Mouse (Mus musculus): ENCODE results near the gene Bcl6.

DNA sequence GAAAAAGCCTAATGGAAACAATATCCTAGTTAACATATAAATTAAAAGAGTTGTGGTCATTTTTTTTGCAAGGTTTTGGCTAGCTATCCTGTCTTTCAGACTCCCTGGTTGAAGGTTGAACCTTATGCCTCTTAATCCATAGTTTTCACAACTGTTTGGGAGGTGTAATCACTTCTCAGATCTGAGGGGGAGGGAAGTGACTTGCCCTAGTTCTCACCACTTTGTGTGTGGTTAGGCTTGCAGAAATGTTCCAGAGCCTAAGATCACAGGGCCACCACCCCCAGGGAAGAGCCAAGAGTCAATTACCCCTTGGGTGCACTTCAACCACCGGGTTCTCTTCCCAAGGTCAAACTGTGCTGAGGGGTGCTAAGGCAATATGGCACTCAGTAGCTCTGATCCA, 33.1 kb upstream of the Bcl6 start:
- TF ChIP-seq CTCF (IDR thresholded peaks at IDR 0.05; ENCODE audit: low read depth) (no peak), EP300 (IDR thresholded peaks at IDR 0.05; ENCODE audit: low read depth) (no peak)
